Mouse (Mus musculus): ENCODE results near the gene Mbd6. TPM values are rescaled to one million over a fixed set of nuclear protein-coding genes. Genes with fewer than 3 reads are reported as not detected.

Gene Mbd6
- total RNA-seq, 2 experiments from 2014 or later, result 14.6 to 15.7 TPM

DNA sequence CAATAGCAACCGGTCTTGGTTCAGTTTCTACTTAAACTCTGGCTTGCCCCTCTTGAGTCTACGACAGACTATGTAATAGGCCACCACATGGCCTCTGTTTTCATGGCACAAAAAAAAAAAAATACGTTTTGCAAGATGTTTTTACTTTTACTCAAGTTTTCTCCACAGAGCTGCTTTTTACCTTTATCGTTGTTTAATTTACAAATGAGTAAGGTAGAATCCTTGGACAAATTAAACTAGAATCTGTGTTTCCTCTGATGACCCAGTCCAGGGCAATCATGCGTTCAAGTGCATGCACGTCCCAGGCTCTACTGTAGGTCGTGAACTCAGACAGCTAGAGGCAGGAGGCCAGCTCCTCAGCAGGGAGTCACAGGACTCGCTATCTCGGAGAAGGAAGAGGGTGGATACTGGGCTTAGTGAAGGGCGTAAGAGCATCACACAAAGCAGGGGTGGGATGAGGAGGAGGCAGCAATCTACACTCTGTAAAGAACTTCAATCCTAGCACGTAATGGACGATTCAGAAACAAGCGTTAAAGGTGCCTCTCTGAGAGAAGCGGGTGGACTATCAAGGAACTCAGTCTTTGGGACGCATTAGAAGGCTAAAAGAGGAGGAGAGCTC is 864 bp upstream of the Mbd6 start:
- peak; percentile 71 for DNase-seq (ENCODE audit: low spot score)

DNA sequence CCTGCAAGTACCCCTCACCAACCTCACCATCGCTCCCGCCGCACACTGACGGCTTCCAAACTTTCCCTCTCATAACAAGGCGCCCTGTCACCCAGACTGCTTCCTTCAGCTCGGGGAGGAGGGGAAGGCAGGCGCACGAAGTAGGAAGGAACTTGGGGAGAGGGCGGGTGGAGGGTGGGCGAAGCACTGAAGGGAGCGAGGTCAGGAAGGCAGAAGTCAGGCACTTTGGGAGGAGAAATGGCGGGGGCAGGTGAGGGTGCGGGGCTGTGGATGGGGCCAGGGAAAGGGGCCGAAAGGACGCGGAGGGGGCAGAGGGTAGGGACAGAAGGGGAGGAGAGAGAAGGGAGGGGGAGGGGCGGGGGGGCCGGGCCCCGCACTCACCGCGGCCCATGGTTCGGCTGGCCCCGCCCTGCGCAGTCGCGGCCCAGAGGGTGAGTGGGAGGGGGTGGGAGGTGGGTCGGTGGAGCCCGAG is 454 bp downstream of the Mbd6 start:
- DNase-seq (ENCODE audit: low spot score), result peak; percentile 42

GRCm38 (mm10) chr10:127287936-127288293 is 903 bp downstream of the Mbd6 start:
- peak; percentile 26 for DNase-seq (ENCODE audit: low spot score)

GRCm38 (mm10) chr10:127287271-127287935 is 1.4 kb downstream of the Mbd6 start:
- no peak for DNase-seq (ENCODE audit: low spot score)

- DNase-seq (ENCODE audit: low spot score), result no peak
Observed at GRCm38 (mm10) chr10:127286730-127287129, 2.1 kb downstream of the Mbd6 start.

DNA sequence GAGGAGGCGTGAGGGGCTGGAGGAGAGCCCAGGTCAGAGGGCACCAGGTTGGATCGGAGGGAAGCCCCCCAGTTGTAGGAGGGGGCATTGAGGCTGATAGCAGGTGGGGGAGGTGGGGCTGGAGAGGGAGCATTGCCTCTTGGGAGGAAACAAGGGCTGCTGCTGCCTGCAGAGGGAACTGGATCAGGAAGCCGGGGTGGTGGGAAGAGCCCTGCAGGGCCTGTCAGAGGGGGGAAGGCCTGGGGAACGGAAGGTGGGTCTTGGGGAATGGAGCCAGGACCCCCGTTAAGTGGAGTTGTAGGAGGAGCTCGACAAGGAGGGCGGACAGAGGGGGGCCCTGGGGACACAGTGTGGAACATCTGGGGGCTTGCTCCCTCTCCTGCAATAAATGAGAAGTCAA is 2.6 kb downstream of the Mbd6 start:
- no peak for DNase-seq (ENCODE audit: low spot score)

- no peak for DNase-seq (ENCODE audit: low spot score)
Observed at GRCm38 (mm10) chr10:127285644-127286043, 3.2 kb downstream of the Mbd6 start.

GRCm38 (mm10) chr10:127284724-127285500 is 3.9 kb downstream of the Mbd6 start:
- DNase-seq (ENCODE audit: low spot score), result no peak

GRCm38 (mm10) chr10:127284105-127284622 is 4.7 kb downstream of the Mbd6 start:
- DNase-seq (ENCODE audit: low spot score), result no peak

DNA sequence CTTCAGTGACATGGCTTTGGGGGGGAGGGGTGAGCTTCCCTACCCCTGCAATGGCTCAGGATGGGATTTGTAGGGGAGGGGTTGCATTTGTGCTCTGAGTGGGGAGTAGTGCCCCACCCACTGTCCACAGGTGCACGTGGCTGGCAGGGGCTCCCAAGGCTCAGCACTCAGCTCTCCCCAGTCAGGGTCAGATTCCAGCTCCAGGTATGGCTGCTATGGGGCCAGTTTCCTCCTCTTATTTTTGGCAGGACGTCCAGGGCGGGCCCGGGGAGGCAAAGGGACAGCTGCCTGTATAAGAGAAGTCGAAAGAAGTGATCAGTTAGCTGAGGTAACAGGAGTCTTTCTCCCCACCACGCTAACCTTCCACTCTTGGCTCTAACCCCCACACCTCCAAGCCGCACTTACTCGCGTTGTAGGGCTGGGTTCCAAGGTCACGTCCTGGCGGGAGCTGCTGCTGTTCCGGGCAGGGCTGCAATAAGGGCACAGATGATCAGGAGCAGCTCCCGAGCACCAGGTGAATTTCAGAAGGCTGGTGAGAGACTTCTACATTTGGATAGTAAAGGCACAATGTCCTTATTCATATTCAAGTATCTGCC is 6.1 kb downstream of the Mbd6 start:
- no peak for DNase-seq (ENCODE audit: low spot score)

DNA sequence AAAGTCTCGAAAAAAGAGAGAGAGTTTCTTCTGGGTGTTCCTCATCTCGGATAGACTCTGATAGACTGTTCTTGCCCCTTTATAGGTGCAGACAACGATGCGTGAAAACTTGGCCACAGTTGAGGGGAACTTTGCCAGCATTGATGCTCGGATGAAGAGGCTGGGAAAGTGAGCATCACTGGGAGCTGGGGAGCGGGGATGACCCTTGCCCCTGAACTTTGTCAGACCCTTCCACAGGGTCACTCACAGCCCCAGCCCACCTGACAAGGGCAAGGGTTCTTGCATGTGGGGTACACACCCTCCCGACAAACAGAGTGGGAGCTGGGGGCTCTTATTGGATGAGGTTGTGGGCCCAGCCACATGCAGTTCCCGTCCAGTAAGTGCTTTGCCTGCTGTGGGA is 7.5 kb downstream of the Mbd6 start:
- DNase-seq (ENCODE audit: low spot score), result no peak

GRCm38 (mm10) chr10:127279730-127280129 is 9.1 kb downstream of the Mbd6 start:
- DNase-seq (ENCODE audit: low spot score), result no peak

DNA sequence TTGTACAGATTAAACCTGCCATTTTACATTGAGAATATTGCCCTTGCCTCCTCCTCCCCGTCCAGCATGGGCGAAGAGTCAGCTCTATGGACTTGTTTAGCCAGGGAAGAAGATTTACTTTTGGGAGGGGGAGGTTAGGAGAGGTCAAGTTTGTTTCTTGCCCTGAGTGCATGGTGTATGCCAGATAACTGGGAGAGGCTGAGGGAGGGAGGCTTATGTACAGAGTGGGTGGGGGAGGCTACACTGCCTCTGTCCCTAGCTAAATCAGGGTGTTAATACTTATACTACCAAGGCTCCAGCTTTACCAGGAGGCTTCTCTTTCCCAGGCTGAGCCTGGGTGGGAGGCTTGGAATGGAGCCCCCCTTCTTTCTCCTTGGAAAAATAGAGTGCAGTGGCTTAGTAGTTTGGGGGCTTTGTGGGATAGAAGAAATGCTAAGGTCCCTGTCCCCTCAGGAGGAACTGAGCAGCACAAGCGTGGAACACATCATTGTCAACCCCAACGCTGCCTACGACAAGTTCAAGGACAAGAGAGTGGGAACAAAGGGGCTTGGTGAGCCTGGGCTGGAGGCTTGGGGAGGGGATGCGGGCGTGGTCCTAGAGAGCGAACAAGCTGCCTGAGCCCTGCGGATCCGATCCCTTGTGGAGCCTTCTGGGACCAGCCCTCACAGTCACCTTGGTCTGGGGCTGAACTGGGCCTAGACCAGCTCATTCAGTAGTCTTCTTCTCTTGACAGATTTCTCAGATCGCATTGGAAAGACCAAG is 14.4 kb downstream of the Mbd6 start:
- no peak for DNase-seq (ENCODE audit: low spot score)

DNA sequence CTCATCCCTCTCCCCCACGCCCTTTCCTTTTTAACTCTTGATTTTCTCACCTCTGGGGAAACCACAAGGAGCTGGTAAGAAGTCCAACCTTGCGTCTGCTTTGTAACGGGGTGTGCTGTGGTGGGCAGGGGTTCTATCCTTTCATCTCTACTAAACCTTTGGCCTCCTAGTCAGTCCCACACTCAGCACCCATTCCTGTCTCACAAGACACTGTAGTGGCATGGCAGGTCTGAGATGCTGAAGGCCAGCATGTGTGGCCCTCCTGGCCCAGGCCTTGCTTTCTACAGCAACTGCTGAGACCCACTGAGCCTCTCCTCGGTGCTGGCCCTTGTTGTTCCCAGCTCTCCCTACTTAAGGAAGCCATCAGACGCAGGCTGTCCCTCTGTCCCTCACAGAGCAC is 16.4 kb downstream of the Mbd6 start:
- DNase-seq (ENCODE audit: low spot score), result no peak

GRCm38 (mm10) chr10:127269884-127270283 is 18.9 kb downstream of the Mbd6 start:
- no peak for DNase-seq (ENCODE audit: low spot score)

DNA sequence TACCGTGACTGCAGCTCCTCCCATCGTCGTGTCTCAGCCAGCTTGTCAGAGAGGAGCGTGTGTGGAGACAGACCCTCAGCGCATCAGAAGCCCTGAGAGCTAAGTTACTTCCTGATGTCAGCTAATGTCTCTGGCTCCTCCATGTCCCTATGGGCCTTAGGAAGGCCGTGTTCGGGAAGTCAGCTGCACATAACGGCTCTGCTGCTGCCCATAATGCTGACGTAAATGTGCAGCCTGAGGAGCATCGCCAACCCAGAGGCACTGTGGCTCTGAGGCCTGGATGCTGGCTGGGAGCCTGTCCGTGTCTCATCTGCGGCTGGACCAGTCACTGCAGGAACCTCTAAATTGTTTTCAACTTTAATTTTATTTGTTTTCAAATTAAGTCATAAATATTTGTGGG is 19.8 kb downstream of the Mbd6 start:
- no peak for DNase-seq (ENCODE audit: low spot score)

GRCm38 (mm10) chr10:127268401-127268800 is 20.4 kb downstream of the Mbd6 start:
- DNase-seq (ENCODE audit: low spot score), result no peak

DNA sequence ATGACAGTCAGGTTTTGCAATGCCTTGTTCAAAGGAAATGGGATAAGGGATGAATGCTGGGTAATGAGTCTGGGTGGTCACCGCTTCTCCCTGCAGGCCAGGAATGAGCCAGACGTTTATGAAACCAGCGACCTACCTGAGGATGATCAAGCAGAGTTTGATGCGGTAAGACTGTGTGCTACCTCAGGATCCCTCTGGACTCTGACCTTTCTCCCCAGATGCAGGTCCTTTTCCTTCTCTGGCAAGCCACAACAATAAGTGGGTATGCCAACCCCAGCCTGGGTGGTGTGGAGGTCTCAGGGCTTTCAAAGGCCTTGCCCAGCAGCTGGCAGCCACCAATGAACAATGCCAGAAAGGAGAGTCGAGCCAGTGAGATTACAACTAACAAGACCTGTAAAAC is 21.5 kb downstream of the Mbd6 start:
- no peak for DNase-seq (ENCODE audit: low spot score)

GRCm38 (mm10) chr10:127266112-127267091 is 22.4 kb downstream of the Mbd6 start, which contains the start of gene Dctn2:
TSS of gene Dctn2 (plus strand) at chr10:127266368.
- DNase-seq (ENCODE audit: low spot score), result peak; percentile 97

DNA sequence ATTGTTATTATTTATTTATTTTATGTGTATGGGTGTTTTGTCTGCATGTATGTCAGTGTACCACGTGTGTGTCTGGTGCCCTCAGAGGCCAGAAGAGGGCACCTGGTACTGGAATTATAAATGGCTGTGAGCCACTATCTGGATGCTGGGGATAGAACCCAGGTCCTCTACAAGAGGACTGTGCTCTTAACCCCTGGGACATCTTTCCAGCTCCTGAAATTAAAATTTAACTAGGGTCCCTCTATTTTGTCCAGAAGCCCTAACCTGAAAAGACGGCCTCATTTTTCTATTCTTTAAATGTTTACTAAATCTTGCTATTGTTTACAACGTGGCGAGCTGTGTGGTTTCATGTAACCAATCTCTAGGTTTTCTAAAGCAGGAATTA is 23.1 kb downstream of the Mbd6 start:
- no peak for DNase-seq (ENCODE audit: low spot score)
